Mouse (Mus musculus) telencephalon, adult 2 months (tissue): ENCODE data around the gene Ube2l6.
"Not testable (repeated sequence)": the region's sequence is repeated elsewhere in the genome, so short reads cannot be mapped to it uniquely, and the experiment has no call there.

Experiments used
- DNase-seq: peaks from one replicate; pipeline ENCODE4 v3.0.0-alpha.2; 2011; ENCODE audit warnings: low read depth, low spot score

The Ube2l6 gene

DNA sequence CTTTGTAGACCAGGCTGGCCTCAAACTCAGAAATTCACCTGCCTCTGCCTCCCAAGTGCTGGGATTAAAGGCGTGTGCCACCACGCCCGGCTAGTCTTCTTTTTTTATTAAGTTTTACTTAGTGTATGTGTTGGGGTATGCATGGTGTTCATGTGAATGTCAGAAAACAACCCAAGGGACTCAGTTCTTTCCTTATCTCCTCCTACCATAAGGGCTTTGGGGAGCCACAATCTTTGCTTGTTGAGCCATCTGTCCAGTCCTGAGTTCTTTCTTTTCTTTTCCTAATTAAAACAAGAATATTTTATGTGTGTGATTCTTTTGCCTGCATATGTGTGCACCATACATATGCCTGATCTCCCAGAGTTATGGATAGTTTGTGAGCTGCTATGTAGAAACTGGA is 5.5 kb upstream of the Ube2l6 start:
- DNase-seq = no peak

DNA sequence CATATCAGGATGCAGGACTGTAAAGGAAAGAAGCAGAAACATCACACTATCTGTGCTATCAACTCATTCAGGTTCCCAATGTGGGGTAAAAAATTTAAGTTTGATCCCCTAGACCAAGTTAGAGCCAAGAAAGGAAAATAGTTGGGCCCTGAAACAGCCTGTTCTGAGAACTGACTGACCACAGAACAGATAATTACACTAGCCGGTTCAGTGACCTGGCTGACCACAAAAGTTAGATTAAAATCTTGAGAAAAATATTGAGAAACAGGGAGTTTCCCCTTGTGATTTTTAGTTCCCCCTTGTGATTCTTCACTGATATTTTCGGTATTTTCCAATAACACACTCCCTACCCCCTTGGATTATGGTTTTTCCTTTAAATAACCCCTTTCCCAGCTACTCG is 4.8 kb upstream of the Ube2l6 start:
- DNase-seq = no peak

DNA sequence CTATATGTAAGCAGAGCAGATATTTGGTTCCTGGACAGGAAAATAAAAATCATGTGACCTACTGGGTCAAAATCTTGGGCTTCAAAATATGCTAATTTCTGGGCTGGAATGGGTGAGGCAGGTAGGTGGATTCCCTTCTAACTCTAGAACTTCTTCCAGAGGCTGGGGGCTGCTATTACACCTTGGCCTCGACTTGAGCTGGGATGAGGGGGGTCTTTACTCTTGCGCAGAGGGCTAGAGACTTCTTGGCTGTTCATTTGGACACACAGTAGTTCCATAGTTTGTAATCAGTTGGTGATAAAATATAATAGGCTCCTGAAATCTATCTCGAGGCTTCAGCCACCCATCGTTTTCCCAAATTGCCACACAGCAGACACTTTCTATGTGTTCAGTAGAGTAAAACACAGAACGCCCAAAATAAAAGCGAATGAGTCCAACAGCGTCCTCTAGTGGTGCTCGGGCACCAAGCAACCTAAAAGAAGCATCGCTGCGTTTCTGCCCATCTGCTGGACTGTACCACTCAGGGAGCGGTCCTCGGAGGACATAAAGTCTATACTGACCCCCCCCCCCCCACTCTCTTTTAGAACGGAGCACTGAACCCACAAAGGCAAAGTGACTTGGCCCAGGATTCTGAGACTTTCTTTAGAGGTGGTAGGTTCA is 665 bp upstream of the Ube2l6 start:
- DNase-seq = peak; percentile 72

DNA sequence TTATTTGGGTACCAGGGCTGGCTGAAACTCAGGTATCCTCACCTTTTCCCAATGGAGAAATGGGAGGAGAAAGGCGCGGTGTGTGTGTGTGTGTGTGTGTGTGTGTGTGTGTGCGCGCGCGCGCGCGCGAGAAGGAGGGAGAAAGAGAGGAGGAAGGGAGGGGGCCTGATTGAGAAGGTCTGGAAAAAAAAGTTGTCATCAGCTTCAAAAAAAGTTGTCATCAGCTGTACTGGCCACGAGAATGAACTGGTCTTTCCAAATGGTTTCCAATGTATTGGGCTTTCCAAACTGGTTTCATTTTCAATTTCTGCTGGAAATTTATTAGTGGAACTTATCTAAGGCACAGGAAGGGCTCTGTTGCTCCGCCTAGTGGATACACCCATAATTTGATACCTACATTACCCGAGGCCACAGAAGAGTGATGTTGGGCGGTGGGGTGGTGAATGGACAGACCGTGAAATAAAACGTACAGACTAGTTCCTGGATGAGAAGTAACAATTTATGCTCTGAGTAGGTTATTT is 473 bp downstream of the Ube2l6 start:
- peak; percentile 58 for DNase-seq

DNA sequence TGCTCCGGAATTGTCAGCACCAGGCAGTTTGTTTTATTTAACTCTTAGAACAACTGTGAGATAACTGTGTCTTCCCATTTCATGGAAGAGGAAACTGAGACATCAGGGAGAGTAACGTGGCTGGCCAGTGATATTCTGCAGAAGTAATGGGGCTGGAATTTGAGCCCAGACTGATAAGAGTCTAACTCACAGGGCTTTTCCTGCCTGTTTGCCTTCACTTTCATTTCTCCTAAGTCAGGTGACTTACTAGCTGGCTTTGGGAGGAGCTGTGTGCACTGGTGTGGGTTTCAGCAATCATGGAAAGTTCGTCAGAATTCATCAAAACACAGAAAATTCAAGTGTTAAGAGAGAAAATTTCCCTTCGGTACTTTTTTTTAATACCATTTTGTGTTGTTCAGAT is 1.7 kb downstream of the Ube2l6 start:
- DNase-seq = no peak

DNA sequence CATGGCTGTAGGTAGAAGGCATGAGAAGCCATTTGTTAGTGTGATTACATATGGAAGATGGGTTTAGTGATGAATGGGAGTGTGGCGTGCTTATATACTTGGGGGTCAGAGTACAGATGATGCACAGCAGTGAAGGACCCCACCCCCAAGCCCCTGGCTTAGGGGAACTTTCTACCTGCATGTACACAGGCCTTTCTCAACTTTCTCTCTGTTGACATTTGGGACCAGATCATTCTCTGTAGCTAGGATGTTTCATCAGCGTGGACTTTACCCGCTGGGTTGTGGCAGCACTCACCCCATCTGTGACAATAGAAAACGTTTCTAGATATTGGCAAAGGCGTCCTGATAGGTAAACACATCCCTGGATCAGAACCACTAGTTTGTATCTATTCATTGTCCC is 2.6 kb downstream of the Ube2l6 start:
- not testable (repeated sequence) for DNase-seq

DNA sequence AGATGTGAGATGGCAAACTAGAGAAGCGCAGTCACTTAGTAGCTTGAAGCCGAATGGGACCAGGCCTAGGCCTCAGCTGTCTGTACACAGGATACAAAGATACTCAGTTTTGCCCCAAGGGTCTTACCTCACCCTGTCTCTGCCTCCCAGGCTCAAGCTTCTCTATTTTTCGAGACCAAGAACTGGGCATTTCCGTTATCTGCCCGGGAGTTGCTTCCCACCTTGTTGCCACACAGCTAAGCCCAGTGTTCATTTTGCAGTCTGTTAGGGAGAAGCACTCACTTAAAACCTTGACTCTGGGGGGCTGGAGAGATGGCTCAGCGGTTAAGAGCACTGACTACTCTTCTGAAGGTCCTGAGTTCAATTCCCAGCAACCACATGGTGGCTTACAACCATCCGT is 5.3 kb downstream of the Ube2l6 start:
- no peak for DNase-seq

DNA sequence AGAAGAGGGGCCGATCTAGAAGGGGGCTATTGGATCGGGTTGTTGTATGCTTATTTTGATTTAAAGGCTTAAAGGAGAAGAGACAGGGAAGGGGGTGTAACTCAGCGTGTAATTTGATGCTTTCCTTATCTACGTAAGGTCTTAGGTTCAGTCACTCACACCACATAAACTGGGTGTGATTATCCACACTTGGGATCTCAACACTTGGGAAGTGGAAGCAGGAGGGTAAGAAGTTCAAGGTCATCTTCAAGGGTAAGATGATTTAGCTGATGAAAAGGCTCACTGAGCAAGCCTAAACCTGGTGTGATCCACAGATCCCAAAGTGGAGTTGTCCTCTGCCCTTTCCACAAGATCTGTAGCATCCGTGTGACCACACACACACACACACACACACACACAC is 7.9 kb downstream of the Ube2l6 start:
- DNase-seq = no peak

DNA sequence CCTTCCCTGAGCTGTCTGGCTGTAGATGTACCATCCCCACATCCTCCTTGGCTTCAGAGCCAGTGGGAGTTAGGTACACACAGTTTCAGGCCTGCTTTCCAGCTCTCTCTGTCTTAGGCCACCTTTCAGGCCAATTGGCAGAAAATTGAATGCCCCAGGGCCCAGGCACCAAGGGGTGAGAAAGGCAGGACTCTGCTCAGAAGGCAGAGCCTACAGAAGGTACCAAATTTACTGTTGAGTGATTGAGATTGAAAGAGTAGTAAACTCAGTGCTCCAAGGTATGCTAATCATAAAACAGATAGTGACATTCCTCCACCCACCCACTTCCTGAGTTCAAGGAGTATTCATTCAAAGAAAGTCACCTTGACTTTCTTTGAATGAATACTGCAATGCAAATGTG is 10.7 kb downstream of the Ube2l6 start:
- no peak for DNase-seq

DNA sequence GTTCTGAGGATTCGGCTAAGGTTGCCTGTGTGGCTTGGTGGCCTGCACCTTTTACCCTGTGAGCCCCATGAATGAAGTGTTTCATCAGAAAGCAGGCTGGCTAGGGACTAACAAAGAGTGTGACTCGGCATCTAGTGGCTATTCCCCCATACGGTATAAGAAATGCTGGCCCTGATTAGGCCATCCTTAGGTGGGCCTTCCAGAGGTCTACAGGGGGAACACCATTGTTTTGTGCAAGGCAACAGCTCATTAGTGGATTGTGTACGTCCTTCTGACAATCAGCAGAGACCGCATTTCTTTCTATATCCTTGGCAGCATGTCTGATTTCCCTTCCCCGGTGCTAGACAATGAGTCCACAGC is 11.9 kb downstream of the Ube2l6 start:
- DNase-seq = no peak

DNA sequence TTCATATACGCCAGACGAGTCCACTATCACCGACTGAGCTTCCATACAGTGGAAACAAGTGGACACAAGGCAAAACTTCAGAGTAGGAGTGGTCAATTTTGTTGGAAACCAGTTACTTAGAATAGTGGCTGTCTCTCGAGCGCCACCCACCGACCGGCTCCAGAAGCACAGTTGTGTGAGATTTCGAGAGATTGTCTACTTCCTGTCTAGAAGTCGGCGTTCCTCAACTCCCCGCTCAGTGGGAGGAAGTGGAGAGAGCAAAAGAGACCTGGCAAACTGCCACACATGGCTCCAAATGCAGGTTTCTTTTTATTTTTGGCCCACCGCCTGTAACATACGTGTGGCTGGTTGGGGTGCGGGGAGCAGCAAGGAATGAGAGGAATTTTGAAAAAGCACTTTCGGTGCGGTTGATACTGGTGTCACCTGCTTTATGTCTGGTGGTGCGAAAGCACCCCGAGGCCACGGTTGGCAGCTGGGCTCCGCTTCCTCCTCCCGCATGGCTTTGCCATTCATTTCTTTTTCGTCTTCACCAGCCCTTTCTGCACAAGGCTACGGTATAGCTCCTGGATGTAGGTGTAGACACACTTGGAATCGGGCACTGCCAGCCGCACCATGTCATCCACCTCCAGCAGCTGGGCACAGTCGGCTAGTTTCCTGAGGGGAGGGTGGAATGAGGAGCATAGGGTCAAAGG is 12.4 kb downstream of the Ube2l6 start:
- DNase-seq = peak; percentile 79

DNA sequence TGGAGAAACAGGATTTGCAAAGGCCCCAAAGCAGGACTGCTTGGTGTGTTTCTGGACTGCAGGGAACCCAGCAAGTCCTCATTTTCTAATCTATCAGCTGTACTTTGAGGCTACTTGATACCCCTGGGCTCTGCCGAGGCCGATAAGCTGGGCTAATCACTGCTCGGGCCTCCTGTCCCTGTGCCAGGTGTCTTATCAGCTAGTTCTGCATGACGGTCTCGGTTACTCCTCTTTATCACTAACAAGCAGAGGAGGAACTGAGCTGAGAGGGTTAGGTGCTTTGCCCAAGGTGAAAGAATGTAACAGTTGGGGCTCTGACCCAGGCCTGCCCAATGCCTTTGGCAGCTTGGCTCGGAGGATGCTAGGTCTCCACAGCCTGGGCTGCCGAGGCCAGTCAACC is 13.3 kb downstream of the Ube2l6 start:
- DNase-seq = no peak

DNA sequence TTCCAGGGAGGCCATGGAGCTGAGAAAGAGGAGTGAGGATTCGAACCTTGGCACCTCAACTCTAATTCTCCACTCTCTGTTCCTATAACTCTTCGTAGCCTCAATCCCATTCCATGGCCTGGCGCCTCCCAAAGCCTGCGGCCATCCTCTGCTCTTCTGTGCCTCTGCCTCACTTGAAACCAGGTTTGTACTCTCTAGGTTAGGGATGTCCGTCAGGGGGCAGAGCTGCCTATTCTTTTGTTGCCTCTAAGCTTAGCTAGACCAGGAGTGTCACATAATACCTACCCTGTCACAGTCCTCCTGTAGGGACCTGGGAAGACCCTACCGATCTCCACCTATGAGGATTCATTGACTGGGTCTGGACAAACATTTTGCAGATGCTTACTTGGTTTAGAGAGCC is 14.0 kb downstream of the Ube2l6 start:
- DNase-seq = no peak

DNA sequence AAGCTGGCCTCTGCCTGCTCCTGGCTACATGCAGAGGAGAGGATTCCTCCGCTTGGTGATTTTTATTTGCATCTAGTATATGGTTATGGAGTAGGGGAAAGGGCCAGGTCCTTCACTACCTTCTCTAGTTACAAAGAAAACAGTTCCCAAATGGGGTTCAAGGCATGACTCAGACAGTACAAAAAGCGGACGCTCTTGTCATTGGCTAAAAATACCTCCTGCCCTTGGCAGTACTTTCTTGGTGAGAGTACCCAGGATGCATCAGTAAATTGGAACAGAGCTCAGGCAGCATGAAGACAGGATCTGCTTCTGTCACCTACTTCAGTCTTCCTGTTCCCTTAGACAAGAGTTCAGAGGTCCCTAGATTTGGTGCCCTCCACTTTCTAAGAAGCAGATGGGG is 21.2 kb downstream of the Ube2l6 start:
- DNase-seq = peak; percentile 71

DNA sequence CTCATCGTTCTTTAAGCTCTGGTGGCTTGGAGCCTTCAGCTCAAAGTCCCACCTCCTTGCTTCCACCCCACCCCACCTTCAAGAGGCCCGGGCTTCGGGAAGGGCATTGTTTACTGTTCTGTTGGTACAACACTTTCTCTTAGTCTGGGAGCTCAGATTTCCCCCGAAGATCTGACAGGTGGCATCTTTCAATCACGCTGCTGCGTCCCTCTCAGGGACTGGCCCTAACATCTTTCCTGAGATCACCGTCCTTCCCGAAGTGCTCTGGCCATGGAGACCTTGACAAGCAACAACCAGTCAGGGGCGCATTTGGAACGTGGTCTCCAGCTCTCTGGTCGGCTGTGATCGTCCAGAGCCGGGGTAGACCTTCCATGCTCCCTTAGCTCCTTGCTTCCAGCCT is 23.9 kb downstream of the Ube2l6 start, which contains the start of gene Smtnl1:
Gene Smtnl1, minus strand, starts transcription at position 101 of the 400 bp plus-strand sequence.
- DNase-seq = no peak

DNA sequence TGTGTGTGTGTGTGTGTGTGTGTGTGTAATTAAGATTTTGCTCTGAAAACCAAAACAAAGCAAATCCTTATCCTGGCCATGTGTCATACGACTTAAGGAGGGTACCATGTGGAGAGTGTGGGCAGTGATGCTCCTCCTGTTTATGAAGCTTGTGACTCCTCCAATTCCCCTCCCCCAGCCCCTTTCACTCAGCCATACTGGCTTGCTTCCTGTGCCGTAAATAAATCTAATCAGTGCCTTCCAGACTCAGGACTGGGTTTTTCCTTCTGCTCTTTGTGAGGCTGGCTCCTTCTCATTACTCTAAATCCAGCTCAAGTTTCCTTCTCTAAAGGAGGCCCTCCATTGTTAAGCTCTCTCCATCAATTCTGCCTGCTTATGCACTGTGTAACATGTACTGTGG is 24.6 kb downstream of the Ube2l6 start:
- no peak for DNase-seq

DNA sequence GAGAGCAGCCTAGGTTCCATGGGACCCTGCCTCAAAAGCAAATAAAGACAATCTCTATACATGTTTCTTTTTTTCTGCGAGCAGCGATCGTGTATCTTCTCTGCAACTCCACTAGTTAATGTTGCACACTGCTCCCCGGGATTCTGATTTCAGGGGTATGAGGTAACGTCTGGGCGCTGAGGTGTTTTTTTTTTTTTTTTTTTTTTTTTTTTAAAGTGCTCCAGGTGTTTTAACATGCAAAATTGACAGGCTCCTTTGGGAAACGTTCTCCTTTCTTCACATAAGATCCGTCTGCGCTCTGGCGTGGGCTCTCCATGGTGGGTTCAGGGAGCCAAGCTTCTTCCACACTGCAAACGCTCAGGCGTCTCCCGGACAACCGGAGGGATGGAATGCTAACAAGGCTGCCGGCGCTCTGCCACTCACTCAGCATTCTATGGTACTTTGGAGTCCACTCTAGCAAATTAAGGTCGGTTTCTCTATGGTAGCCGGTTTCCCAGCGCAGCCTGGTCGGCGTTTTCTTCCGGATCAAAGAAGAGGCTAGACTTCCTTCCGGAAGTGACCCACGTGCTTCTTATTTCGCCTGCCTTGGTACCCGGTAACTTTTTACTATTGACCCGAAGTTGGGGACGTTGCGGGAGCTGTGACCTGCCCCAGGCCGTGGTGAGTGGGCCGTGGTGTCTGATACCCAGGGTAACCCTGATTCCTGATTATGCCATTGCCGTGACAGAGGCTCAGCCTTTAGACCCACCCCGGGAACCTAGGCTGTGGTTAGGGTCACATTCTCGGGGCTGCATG is 28.1 kb downstream of the Ube2l6 start, which contains the start of gene Timm10:
Gene Timm10, plus strand, starts transcription at position 510 of the 795 bp plus-strand sequence.
- peak; percentile 97 for DNase-seq

DNA sequence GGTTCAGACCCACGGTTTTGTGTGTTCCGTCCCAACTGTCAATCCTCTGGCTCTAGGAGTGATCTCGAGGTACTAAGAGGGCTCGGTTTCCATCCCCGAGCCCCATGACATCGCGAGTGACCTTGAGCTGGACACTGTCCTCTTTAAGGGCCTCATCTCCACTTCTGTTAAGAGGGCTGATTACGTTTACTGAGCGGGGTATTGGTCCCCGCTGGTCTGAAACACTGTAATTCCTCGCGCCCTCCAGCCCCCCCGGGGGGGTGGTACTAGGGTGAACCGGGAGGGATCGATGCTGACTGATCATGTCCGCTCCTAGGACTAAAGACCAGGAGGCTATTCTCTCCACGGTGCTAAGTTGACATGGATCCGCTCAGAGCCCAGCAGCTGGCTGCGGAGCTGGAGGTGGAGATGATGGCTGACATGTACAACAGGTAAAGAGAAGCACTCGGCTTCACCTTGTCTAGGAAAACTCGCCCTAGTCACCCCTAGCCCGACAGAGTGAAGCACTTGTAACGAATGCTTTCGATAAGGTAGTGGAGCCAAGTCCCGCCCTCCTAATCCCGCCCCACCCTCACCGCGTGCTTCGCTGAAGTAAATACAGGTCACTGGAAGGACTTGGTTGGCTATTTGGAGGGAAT is 28.8 kb downstream of the Ube2l6 start:
- no peak for DNase-seq

DNA sequence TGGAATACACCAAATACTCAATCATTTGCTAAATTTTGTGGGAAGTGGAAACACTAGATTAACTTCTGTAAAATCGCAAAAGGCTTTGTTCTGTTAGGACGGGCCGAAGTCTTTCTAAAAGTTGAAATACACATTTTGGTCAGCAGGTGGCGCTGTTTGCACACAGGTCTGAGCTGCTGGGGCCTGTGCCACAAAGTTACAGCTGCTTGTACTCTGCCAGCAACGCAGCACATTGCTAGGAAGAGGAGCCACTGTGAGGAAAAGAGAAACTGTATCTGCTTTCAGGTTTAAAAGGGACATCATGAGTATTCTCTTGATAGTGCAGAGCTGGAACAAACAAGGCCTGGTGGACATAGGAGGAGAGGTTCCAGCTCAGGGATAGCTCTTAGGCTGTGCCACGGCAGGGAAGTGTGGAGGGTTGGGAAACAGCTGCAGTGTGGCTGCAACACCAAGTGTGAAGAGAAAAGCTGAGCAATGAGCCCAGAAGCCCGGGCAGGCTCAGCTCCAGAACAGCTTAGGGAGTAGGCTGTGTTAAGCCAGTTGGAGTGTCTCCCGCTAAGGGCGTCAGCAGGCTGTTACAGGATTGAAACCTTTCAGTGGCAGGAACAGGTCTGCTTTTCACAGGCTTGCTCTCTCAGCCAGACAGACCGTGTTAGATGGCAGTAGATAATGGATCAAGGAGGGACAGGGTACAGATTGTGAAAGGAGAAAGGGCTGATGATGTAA is 33.2 kb downstream of the Ube2l6 start:
- peak; percentile 81 for DNase-seq

DNA sequence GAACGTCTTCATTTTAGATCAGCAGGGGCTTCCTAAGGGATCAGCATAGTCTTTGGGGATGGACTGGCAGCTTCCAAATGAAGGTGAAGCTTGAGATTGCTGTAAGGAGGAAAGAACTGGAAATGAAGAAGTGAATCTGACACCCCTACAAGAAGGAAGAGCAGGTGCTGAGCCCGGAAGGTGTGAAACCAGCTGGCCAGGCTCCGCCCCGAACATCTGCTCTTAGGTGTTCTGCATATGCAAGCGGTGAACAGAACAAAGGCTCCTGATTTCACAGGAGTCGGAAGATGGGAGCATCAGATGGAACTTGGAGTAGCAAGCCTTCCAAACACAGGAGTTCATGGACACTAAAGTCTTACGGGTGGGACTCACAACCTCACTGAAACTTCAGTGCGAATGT is 38.5 kb downstream of the Ube2l6 start:
- DNase-seq = no peak
